Comparison of ENCODE assay signal across 16 mouse cellular contexts in genomic region chr4:108253317-108253716, GRCm38 (mm10). TPM values are rescaled to one million over a fixed set of nuclear protein-coding genes. Genes with fewer than 3 reads are reported as not detected.
DNase-seq lines count a peak whose midpoint lies in the region; ATAC-seq and TF ChIP-seq lines count a peak whose summit lies in the region.
"Had no signal": no experiment of that assay in that cellular context is flagged by ENCODE, and none has a peak within 500 bp of the region (broad histone marks: within the 10 kb centered on the region; RNA-seq: fewer than 3 reads in every experiment).

No protein-coding gene starts in this region.

- TF ChIP-seq CTCF in heart, postnatal 0 days (IDR thresholded peaks at IDR 0.05; ENCODE audit: low read depth): peak; percentile 18; the same call in 1 of the 2 replicates
- 0 out of 2 replicates have a peak, but pooled peaks have one; percentile 32 for TF ChIP-seq CTCF in lung, adult 2 months (IDR thresholded peaks at IDR 0.05; ENCODE audit: insufficient read depth, low read length)
- TF ChIP-seq CTCF in ES-Bruce4 (IDR thresholded peaks at IDR 0.05; ENCODE audit: low read depth, low read length): peak; percentile 38
- TF ChIP-seq CTCF in stomach, postnatal 0 days (IDR thresholded peaks at IDR 0.05; ENCODE audit: low read depth): peak; percentile 57

- no peak for ATAC-seq in heart, postnatal 0 days (ENCODE audit: insufficient read depth, low read depth)
- no peak for ATAC-seq in stomach, postnatal 0 days (ENCODE audit: low FRiP score, low TSS enrichment)
- no peak for ATAC-seq in erythroid progenitor cell, adult 5-6 weeks (replicated peaks; ENCODE audit: low FRiP score, poor library complexity, severe bottlenecking)
- ATAC-seq: hindbrain, embryonic 16.5 days had no signal

- intact Hi-C loops in heart, postnatal 25 days (cut with DNase I): loop anchor here (5.0 kb wide), 1 partner anchor 69 kb away; no protein-coding TSS in a partner anchor

- no peak overlapping the region for H3K4me2 ChIP-seq in heart, postnatal 0 days (ENCODE audit: low read depth, low read length)
- no peak overlapping the region for H3K4me2 ChIP-seq in stomach, postnatal 0 days (replicated peaks; ENCODE audit: low read depth)
- H3K4me2 ChIP-seq: embryonic facial prominence, embryonic 13.5 days; heart, embryonic 12.5 days; limb, embryonic 15.5 days had no signal

- no peaks in the 10 kb centered on the region for H3K4me1 ChIP-seq in heart, postnatal 0 days (ENCODE audit: control insufficient read depth, insufficient read depth)
- H3K4me1 ChIP-seq in lung, adult 2 months (ENCODE audit: control insufficient read depth, insufficient read depth, low read length): no peaks in the 10 kb centered on the region
- no peaks in the 10 kb centered on the region for H3K4me1 ChIP-seq in ES-Bruce4 (ENCODE audit: control insufficient read depth, insufficient read depth, low read length)
- H3K4me1 ChIP-seq in stomach, postnatal 0 days (replicated peaks; ENCODE audit: control insufficient read depth, insufficient read depth): no peaks in the 10 kb centered on the region
- H3K4me1 ChIP-seq: embryonic facial prominence, embryonic 13.5 days; heart, embryonic 12.5 days; limb, embryonic 15.5 days; midbrain, embryonic 10.5 days had no signal

- no peak for TF ChIP-seq POLR2A in lung, adult 2 months (IDR thresholded peaks at IDR 0.05; ENCODE audit: borderline replicate concordance, extremely low read depth, low read depth, low read length)
- no peak for TF ChIP-seq POLR2A in ES-Bruce4 (IDR thresholded peaks at IDR 0.05; ENCODE audit: insufficient read depth, low read length)

- TF ChIP-seq EP300 in heart, postnatal 0 days (IDR thresholded peaks at IDR 0.05; ENCODE audit: low read depth): no peak
- no peak for TF ChIP-seq EP300 in ES-Bruce4 (IDR thresholded peaks at IDR 0.05; ENCODE audit: insufficient read depth, low read depth, low read length)
- TF ChIP-seq EP300 in stomach, postnatal 0 days (optimal IDR thresholded peaks at IDR 0.05): no peak

- 89% methylated on average over 6 of the region's 6 CpGs for WGBS in heart, postnatal 0 days
- WGBS in lung, adult 2 months: 85% methylated on average over 6 of the region's 6 CpGs
- WGBS in stomach, postnatal 0 days: 90% methylated on average over 6 of the region's 6 CpGs

- no peak overlapping the region for H3K4me3 ChIP-seq in heart, postnatal 0 days (ENCODE audit: low read depth, low read length)
- H3K4me3 ChIP-seq in lung, adult 2 months (replicated peaks; ENCODE audit: extremely low read depth, low read depth, low read length): no peak overlapping the region
- H3K4me3 ChIP-seq in ES-Bruce4 (ENCODE audit: low read depth, low read length): no peak overlapping the region
- no peak overlapping the region for H3K4me3 ChIP-seq in stomach, postnatal 0 days (ENCODE audit: low read depth, low read length)
- H3K4me3 ChIP-seq: embryonic facial prominence, embryonic 13.5 days; heart, embryonic 12.5 days; limb, embryonic 15.5 days; midbrain, embryonic 10.5 days had no signal

- H3K27me3 ChIP-seq in heart, postnatal 0 days (ENCODE audit: control insufficient read depth, insufficient read depth, low read length): no peaks in the 10 kb centered on the region
- H3K27me3 ChIP-seq in ES-Bruce4 (ENCODE audit: control insufficient read depth, insufficient read depth, low read length, poor library complexity, severe bottlenecking): no peaks in the 10 kb centered on the region
- no peaks in the 10 kb centered on the region for H3K27me3 ChIP-seq in stomach, postnatal 0 days (ENCODE audit: control insufficient read depth, insufficient read depth, low read length)
- H3K27me3 ChIP-seq: embryonic facial prominence, embryonic 13.5 days; heart, embryonic 12.5 days; limb, embryonic 15.5 days had no signal

- no peak overlapping the region for H3K9ac ChIP-seq in heart, postnatal 0 days (replicated peaks; ENCODE audit: low read depth, low read length)
- H3K9ac ChIP-seq in ES-Bruce4 (ENCODE audit: low read depth, poor library complexity, severe bottlenecking): no peak overlapping the region
- no peak overlapping the region for H3K9ac ChIP-seq in stomach, postnatal 0 days (ENCODE audit: low read length)
- H3K9ac ChIP-seq: embryonic facial prominence, embryonic 13.5 days; heart, embryonic 12.5 days; limb, embryonic 15.5 days had no signal

- DNase-seq in heart, postnatal 0 days (ENCODE audit: low spot score): no peak
- no peak for DNase-seq in heart, postnatal 25 days (ENCODE audit: low spot score)
- no peak for DNase-seq in lung, adult 2 months
- no peak for DNase-seq in lung, postnatal 25 days (ENCODE audit: low spot score)
- DNase-seq in stomach, postnatal 0 days (ENCODE audit: low spot score): no peak
- DNase-seq in right cerebral cortex, postnatal 36 days (ENCODE audit: low spot score in 2 of 2): no peak
- DNase-seq: cerebellum, adult 9-10 months had no signal

- no peaks in the 10 kb centered on the region for H3K9me3 ChIP-seq in heart, postnatal 0 days (replicated peaks; ENCODE audit: control insufficient read depth, low read length)
- no peaks in the 10 kb centered on the region for H3K9me3 ChIP-seq in ES-Bruce4 (replicated peaks; ENCODE audit: control insufficient read depth, insufficient read depth, low read length, poor library complexity, severe bottlenecking)
- H3K9me3 ChIP-seq in stomach, postnatal 0 days (ENCODE audit: control insufficient read depth, low read length): no peaks in the 10 kb centered on the region
- H3K9me3 ChIP-seq: embryonic facial prominence, embryonic 13.5 days; heart, embryonic 12.5 days; limb, embryonic 15.5 days; midbrain, embryonic 10.5 days had no signal

- no peak overlapping the region for H3K27ac ChIP-seq in heart, postnatal 0 days (ENCODE audit: low read depth)
- no peak overlapping the region for H3K27ac ChIP-seq in ES-Bruce4 (ENCODE audit: insufficient read depth, low read length)
- H3K27ac ChIP-seq in stomach, postnatal 0 days (replicated peaks): no peak overlapping the region
- H3K27ac ChIP-seq: embryonic facial prominence, embryonic 13.5 days; limb, embryonic 15.5 days; midbrain, embryonic 10.5 days had no signal

- H3K36me3 ChIP-seq in heart, postnatal 0 days (replicated peaks; ENCODE audit: control insufficient read depth, insufficient read depth, low read length): peaks cover 76% of the 10 kb centered on the region
- peaks cover 7% of the 10 kb centered on the region for H3K36me3 ChIP-seq in ES-Bruce4 (ENCODE audit: control insufficient read depth, insufficient read depth, low read length, poor library complexity, severe bottlenecking)
- peaks cover 32% of the 10 kb centered on the region for H3K36me3 ChIP-seq in stomach, postnatal 0 days (ENCODE audit: control insufficient read depth, insufficient read depth, low read length)

RNA-seq across cellular contexts. Expression of gene Zyg11a, which starts 35.5 kb away (rescaled TPM):
- not detected in 2 replicates for total RNA-seq in heart, postnatal 0 days (2014; rRNA removed; ENCODE audit: low replicate concordance)
- not detected in 2 replicates for polyA plus RNA-seq in heart, postnatal 0 days (2015; fragmentation: Nextera tagmentation; extraction: Ambion mirVana)
- total RNA-seq in heart, postnatal 25 days (2021): not detected
- polyA plus RNA-seq in lung, adult 2 months (2012; rRNA removed): 0.05 and 0.19 TPM in 2 replicates
- polyA plus RNA-seq in ES-Bruce4 (2011; ENCODE audit: insufficient read depth, insufficient read length, low read depth, missing spikeins): 22.3 and 23.2 TPM in 2 replicates
- 0.04 and 0.11 TPM in 2 replicates for polyA plus RNA-seq in stomach, postnatal 0 days (2015; fragmentation: Nextera tagmentation; extraction: Ambion mirVana)
- total RNA-seq in erythroid progenitor cell, adult 5-6 weeks (2015; ENCODE audit: low replicate concordance): not detected in 2 replicates
- total RNA-seq in erythroid progenitor cell, adult 5-6 weeks (2017; ENCODE audit: low replicate concordance): not detected in 2 replicates
- total RNA-seq: layer of hippocampus, postnatal 14 days; neutrophil, adult 5-6 weeks had no signal
- polyA plus RNA-seq: heart, embryonic 12.5 days; limb, embryonic 15.5 days had no signal

RNA-seq across cellular contexts. Expression of gene Zyg11b, which starts 47.6 kb away (rescaled TPM):
- 25.2 and 30.3 TPM in 2 replicates for total RNA-seq in heart, postnatal 0 days (2014; rRNA removed; ENCODE audit: low replicate concordance)
- polyA plus RNA-seq in heart, postnatal 0 days (2015; fragmentation: Nextera tagmentation; extraction: Ambion mirVana): 5.6 and 6.5 TPM in 2 replicates
- total RNA-seq in heart, postnatal 25 days (2021): 10 to 100 TPM; 33.6 to 40.4 TPM
- polyA plus RNA-seq in lung, adult 2 months (2012; rRNA removed): 6.2 and 8.7 TPM in 2 replicates
- 26.7 and 30.8 TPM in 2 replicates for polyA plus RNA-seq in ES-Bruce4 (2011; ENCODE audit: insufficient read depth, insufficient read length, low read depth, missing spikeins)
- polyA plus RNA-seq in stomach, postnatal 0 days (2015; fragmentation: Nextera tagmentation; extraction: Ambion mirVana): 4.3 and 4.7 TPM in 2 replicates
- total RNA-seq in erythroid progenitor cell, adult 5-6 weeks (2015; ENCODE audit: low replicate concordance): 3.8 and 5.0 TPM in 2 replicates
- 2.0 and 4.5 TPM in 2 replicates for total RNA-seq in erythroid progenitor cell, adult 5-6 weeks (2017; ENCODE audit: low replicate concordance)

Comparison
In these comparisons a context has a peak if more than half of its experiments do, and no peak if none do; other contexts are left out.
1. RNA of gene Zyg11a, which starts 35.5 kb away (polyA plus RNA-seq): 22.3 to 23.2 TPM in ES-Bruce4; 0.05 to 0.19 TPM in lung, adult 2 months, 0.04 to 0.11 TPM in stomach, postnatal 0 days and not detected in heart, postnatal 0 days; every median in the first group is over 10 times any median in the second.
2. Peak in every context shown above with its lines, with median percentiles within 50 percentile points of each other: CTCF ChIP-seq.